8 mouse cellular contexts compared by ENCODE assay signal in the genomic region with DNA sequence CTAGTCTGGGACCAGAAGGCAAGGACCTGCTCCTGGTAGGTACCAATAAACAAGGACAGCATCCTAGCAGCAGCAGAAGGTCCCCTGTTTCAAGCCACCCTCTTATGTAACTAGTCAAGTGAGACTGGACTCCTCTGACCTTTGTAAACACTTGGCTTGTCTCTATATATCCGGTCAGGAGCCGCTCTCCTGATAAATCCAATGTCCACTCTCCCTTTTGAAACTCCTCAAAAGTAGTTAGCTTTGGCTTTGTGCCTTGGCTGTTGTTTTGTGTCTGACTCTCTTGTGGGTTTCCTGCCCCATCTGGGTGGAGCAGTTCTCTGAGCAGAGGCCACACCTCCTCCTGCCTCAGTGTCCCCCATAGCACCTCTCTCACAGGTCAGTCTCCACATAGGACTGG. TPM values are rescaled to one million over a fixed set of nuclear protein-coding genes. Genes with fewer than 3 reads are reported as not detected.
DNase-seq lines count a peak whose midpoint lies in the region; ATAC-seq lines count a peak whose summit lies in the region.

No protein-coding gene starts in this region.

- H3K4me3 ChIP-seq in embryonic facial prominence, embryonic 12.5 days: no peak overlapping the region
- no peak overlapping the region for H3K4me3 ChIP-seq in hindbrain, embryonic 14.5 days (replicated peaks; ENCODE audit: low read length)
- no peak overlapping the region for H3K4me3 ChIP-seq in liver, embryonic 16.5 days (ENCODE audit: low read depth, low read length)

- H3K27me3 ChIP-seq in embryonic facial prominence, embryonic 12.5 days: peaks cover 24% of the 10 kb centered on the region
- peaks cover 32% of the 10 kb centered on the region for H3K27me3 ChIP-seq in hindbrain, embryonic 14.5 days (ENCODE audit: control insufficient read depth, insufficient read depth, low read length)
- peaks cover 31% of the 10 kb centered on the region for H3K27me3 ChIP-seq in liver, embryonic 16.5 days (ENCODE audit: control insufficient read depth, insufficient read depth, low read depth, low read length)

- H3K4me2 ChIP-seq in embryonic facial prominence, embryonic 12.5 days (replicated peaks): no peak overlapping the region
- no peak overlapping the region for H3K4me2 ChIP-seq in hindbrain, embryonic 14.5 days (replicated peaks)
- H3K4me2 ChIP-seq in liver, embryonic 16.5 days (ENCODE audit: low read depth, low read length): no peak overlapping the region

- 0 out of 2 replicates have a peak overlapping the region, but pooled peaks have one; percentile 46 for H3K27ac ChIP-seq in embryonic facial prominence, embryonic 12.5 days
- H3K27ac ChIP-seq in hindbrain, embryonic 14.5 days: peak overlapping the region; percentile 66
- peak overlapping the region; percentile 83 for H3K27ac ChIP-seq in liver, embryonic 16.5 days (ENCODE audit: low read length)

- WGBS in embryonic facial prominence, embryonic 12.5 days: 94% methylated on average over 2 of the region's 2 CpGs
- 70% methylated on average over 2 of the region's 2 CpGs for WGBS in hindbrain, embryonic 14.5 days
- 57% methylated on average over 2 of the region's 2 CpGs for WGBS in liver, embryonic 16.5 days (ENCODE audit: insufficient replicate concordance)

- peak; percentile 70 for DNase-seq in adrenal gland, postnatal 10 days
- no peak for DNase-seq in adrenal gland, adult (ENCODE audit: inconsistent age in 2 of 2, low spot score in 1 of 2)
- no peak for DNase-seq in hindbrain, embryonic 14.5 days (ENCODE audit: low spot score)
- no peak for DNase-seq in urinary bladder, postnatal 4 days (ENCODE audit: low spot score in 2 of 2)
- no peak for DNase-seq in Muller cell, postnatal 12 days (ENCODE audit: inconsistent ontology term)
- DNase-seq in cerebellum, postnatal 14 days: no peak

- peaks cover 9% of the 10 kb centered on the region for H3K9me3 ChIP-seq in embryonic facial prominence, embryonic 12.5 days
- peaks cover 7% of the 10 kb centered on the region; the same call in 1 of the 2 replicates for H3K9me3 ChIP-seq in hindbrain, embryonic 14.5 days (ENCODE audit: control insufficient read depth, low read length)
- H3K9me3 ChIP-seq in liver, embryonic 16.5 days (replicated peaks; ENCODE audit: control insufficient read depth, low read length): no peaks in the 10 kb centered on the region

- no peaks in the 10 kb centered on the region for H3K36me3 ChIP-seq in embryonic facial prominence, embryonic 12.5 days
- no peaks in the 10 kb centered on the region for H3K36me3 ChIP-seq in hindbrain, embryonic 14.5 days (replicated peaks; ENCODE audit: control insufficient read depth, insufficient read depth)
- no peaks in the 10 kb centered on the region for H3K36me3 ChIP-seq in liver, embryonic 16.5 days (ENCODE audit: control insufficient read depth, insufficient read depth)

- ATAC-seq in embryonic facial prominence, embryonic 12.5 days (ENCODE audit: insufficient number of reproducible peaks, insufficient read depth, low FRiP score, low TSS enrichment): no peak
- no peak for ATAC-seq in hindbrain, embryonic 14.5 days (ENCODE audit: low FRiP score)
- peak; percentile 60 for ATAC-seq in liver, embryonic 16.5 days (ENCODE audit: low read depth)

- no peak overlapping the region for H3K9ac ChIP-seq in embryonic facial prominence, embryonic 12.5 days
- H3K9ac ChIP-seq in hindbrain, embryonic 14.5 days: no peak overlapping the region
- no peak overlapping the region for H3K9ac ChIP-seq in liver, embryonic 16.5 days (ENCODE audit: low read depth, low read length)

- H3K4me1 ChIP-seq in embryonic facial prominence, embryonic 12.5 days: peaks cover 21% of the 10 kb centered on the region
- no peaks in the 10 kb centered on the region for H3K4me1 ChIP-seq in hindbrain, embryonic 14.5 days (replicated peaks; ENCODE audit: control insufficient read depth, insufficient read depth, low read length)
- peaks cover 19% of the 10 kb centered on the region for H3K4me1 ChIP-seq in liver, embryonic 16.5 days (ENCODE audit: control insufficient read depth, low read depth, low read length)

RNA-seq across cellular contexts. Expression of a gene that starts 19.4 kb away (rescaled TPM):
- total RNA-seq in adrenal gland, postnatal 10 days (2021): 100 to 1,000 TPM; 177 to 242 TPM
- 25.8 and 26.4 TPM in 2 replicates for polyA plus RNA-seq in embryonic facial prominence, embryonic 12.5 days (2016; fragmentation: Nextera tagmentation; extraction: Ambion mirVana)
- polyA plus RNA-seq in hindbrain, embryonic 14.5 days (2014; fragmentation: Nextera tagmentation; extraction: Ambion mirVana): 67.5 and 75.7 TPM in 2 replicates
- polyA plus RNA-seq in liver, embryonic 16.5 days (2015; fragmentation: Nextera tagmentation; extraction: Ambion mirVana): 54.7 and 73.7 TPM in 2 replicates

RNA-seq across cellular contexts. Expression of a gene that starts 19.6 kb away (rescaled TPM):
- total RNA-seq in adrenal gland, postnatal 10 days (2021): 10 to 100 TPM; 17.8 to 24.4 TPM
- 66.5 and 71.9 TPM in 2 replicates for polyA plus RNA-seq in embryonic facial prominence, embryonic 12.5 days (2016; fragmentation: Nextera tagmentation; extraction: Ambion mirVana)
- polyA plus RNA-seq in hindbrain, embryonic 14.5 days (2014; fragmentation: Nextera tagmentation; extraction: Ambion mirVana): 80.7 and 88.0 TPM in 2 replicates
- polyA plus RNA-seq in liver, embryonic 16.5 days (2015; fragmentation: Nextera tagmentation; extraction: Ambion mirVana): 23.1 and 24.9 TPM in 2 replicates

RNA-seq across cellular contexts. Expression of a gene that starts 19.6 kb away (rescaled TPM):
- 1 to 10 TPM; 1.4 to 1.7 TPM for total RNA-seq in adrenal gland, postnatal 10 days (2021)
- polyA plus RNA-seq in embryonic facial prominence, embryonic 12.5 days (2016; fragmentation: Nextera tagmentation; extraction: Ambion mirVana): 2.9 and 3.1 TPM in 2 replicates
- 0.62 and 0.64 TPM in 2 replicates for polyA plus RNA-seq in hindbrain, embryonic 14.5 days (2014; fragmentation: Nextera tagmentation; extraction: Ambion mirVana)
- 0.05 and 0.08 TPM in 2 replicates for polyA plus RNA-seq in liver, embryonic 16.5 days (2015; fragmentation: Nextera tagmentation; extraction: Ambion mirVana)

RNA-seq across cellular contexts. Expression of a gene that starts 50.3 kb away (rescaled TPM):
- total RNA-seq in adrenal gland, postnatal 10 days (2021): 10 to 100 TPM; 26.5 to 34.4 TPM
- 61.2 and 61.3 TPM in 2 replicates for polyA plus RNA-seq in embryonic facial prominence, embryonic 12.5 days (2016; fragmentation: Nextera tagmentation; extraction: Ambion mirVana)
- 43.0 and 45.4 TPM in 2 replicates for polyA plus RNA-seq in hindbrain, embryonic 14.5 days (2014; fragmentation: Nextera tagmentation; extraction: Ambion mirVana)
- polyA plus RNA-seq in liver, embryonic 16.5 days (2015; fragmentation: Nextera tagmentation; extraction: Ambion mirVana): 5.7 and 6.6 TPM in 2 replicates

RNA-seq across cellular contexts. Expression of a gene that starts 55.8 kb away (rescaled TPM):
- 10 to 100 TPM; 63.3 to 64.9 TPM for total RNA-seq in adrenal gland, postnatal 10 days (2021)
- polyA plus RNA-seq in embryonic facial prominence, embryonic 12.5 days (2016; fragmentation: Nextera tagmentation; extraction: Ambion mirVana): 105 and 107 TPM in 2 replicates
- polyA plus RNA-seq in hindbrain, embryonic 14.5 days (2014; fragmentation: Nextera tagmentation; extraction: Ambion mirVana): 52.0 and 54.0 TPM in 2 replicates
- polyA plus RNA-seq in liver, embryonic 16.5 days (2015; fragmentation: Nextera tagmentation; extraction: Ambion mirVana): 33.4 and 34.2 TPM in 2 replicates
